Mouse (Mus musculus): Measurements from ENCODE around the gene Rhov. TPM values are rescaled to one million over a fixed set of nuclear protein-coding genes. Genes with fewer than 3 reads are reported as not detected.

Rhov gene
- total RNA-seq, 2 experiments from 2014 or later = 9.4 to 9.6 TPM

GRCm38 (mm10) chr2:119292852-119293251 lies 21.8 kb upstream of the Rhov start:
- no peak for DNase-seq (ENCODE audit: low spot score in 2 of 2)

- DNase-seq (ENCODE audit: low spot score in 2 of 2) = no peak
These were observed 21.2 kb upstream of the Rhov start for GRCm38 (mm10) chr2:119292281-119292680.

- DNase-seq (ENCODE audit: low spot score in 2 of 2) = no peak
These were observed 17.9 kb upstream of the Rhov start for GRCm38 (mm10) chr2:119289014-119289416.

- DNase-seq (ENCODE audit: low spot score in 2 of 2) = peak; percentile 98 to 99
These were observed 17.3 kb upstream of the Rhov start, which contains the start of gene Vps18 for GRCm38 (mm10) chr2:119288270-119288882. Vps18 (plus strand) TSS chr2:119288740.

- no peak for DNase-seq (ENCODE audit: low spot score in 2 of 2)
These were observed 16.3 kb upstream of the Rhov start for GRCm38 (mm10) chr2:119287372-119287771.

- DNase-seq (ENCODE audit: low spot score in 2 of 2) = no peak
These were observed 11.0 kb upstream of the Rhov start for GRCm38 (mm10) chr2:119281899-119282565.

GRCm38 (mm10) chr2:119277810-119278209 lies 6.7 kb upstream of the Rhov start:
- no peak for DNase-seq (ENCODE audit: low spot score in 2 of 2)

GRCm38 (mm10) chr2:119276926-119277325 lies 5.9 kb upstream of the Rhov start:
- DNase-seq (ENCODE audit: low spot score in 2 of 2) = no peak

- no peak for DNase-seq (ENCODE audit: low spot score in 2 of 2)
These were observed 3.1 kb upstream of the Rhov start for GRCm38 (mm10) chr2:119274126-119274525.

GRCm38 (mm10) chr2:119270286-119270642 lies 808 bp downstream of the Rhov start:
- no peak for DNase-seq (ENCODE audit: low spot score in 2 of 2)

- DNase-seq (ENCODE audit: low spot score in 2 of 2) = no peak
These were observed 7.3 kb downstream of the Rhov start for GRCm38 (mm10) chr2:119263813-119264212.

- no peak for DNase-seq (ENCODE audit: low spot score in 2 of 2)
These were observed 8.1 kb downstream of the Rhov start for GRCm38 (mm10) chr2:119262978-119263377.

- no peak for DNase-seq (ENCODE audit: low spot score in 2 of 2)
These were observed 9.7 kb downstream of the Rhov start for GRCm38 (mm10) chr2:119261326-119261725.

GRCm38 (mm10) chr2:119260518-119260917 lies 10.6 kb downstream of the Rhov start:
- DNase-seq (ENCODE audit: low spot score in 2 of 2) = no peak

- DNase-seq (ENCODE audit: low spot score in 2 of 2) = no peak
These were observed 16.1 kb downstream of the Rhov start for GRCm38 (mm10) chr2:119254976-119255375.

- peak; percentile 73 to 75 for DNase-seq (ENCODE audit: low spot score in 2 of 2)
These were observed 20.1 kb downstream of the Rhov start for GRCm38 (mm10) chr2:119250826-119251478.

GRCm38 (mm10) chr2:119250377-119250776 lies 20.7 kb downstream of the Rhov start:
- no peak for DNase-seq (ENCODE audit: low spot score in 2 of 2)

GRCm38 (mm10) chr2:119249592-119250061 lies 21.4 kb downstream of the Rhov start:
- no peak for DNase-seq (ENCODE audit: low spot score in 2 of 2)

- DNase-seq (ENCODE audit: low spot score in 2 of 2) = no peak
These were observed 23.2 kb downstream of the Rhov start for GRCm38 (mm10) chr2:119247904-119248303.

- no peak for DNase-seq (ENCODE audit: low spot score in 2 of 2)
These were observed 25.8 kb downstream of the Rhov start for GRCm38 (mm10) chr2:119245246-119245645.

GRCm38 (mm10) chr2:119242548-119242947 lies 28.5 kb downstream of the Rhov start:
- DNase-seq (ENCODE audit: low spot score in 2 of 2) = no peak

- no peak for DNase-seq (ENCODE audit: low spot score in 2 of 2)
These were observed 30.3 kb downstream of the Rhov start for GRCm38 (mm10) chr2:119240819-119241186.
